Comparison of ENCODE assay signal across 21 mouse cellular contexts in the genomic region with DNA sequence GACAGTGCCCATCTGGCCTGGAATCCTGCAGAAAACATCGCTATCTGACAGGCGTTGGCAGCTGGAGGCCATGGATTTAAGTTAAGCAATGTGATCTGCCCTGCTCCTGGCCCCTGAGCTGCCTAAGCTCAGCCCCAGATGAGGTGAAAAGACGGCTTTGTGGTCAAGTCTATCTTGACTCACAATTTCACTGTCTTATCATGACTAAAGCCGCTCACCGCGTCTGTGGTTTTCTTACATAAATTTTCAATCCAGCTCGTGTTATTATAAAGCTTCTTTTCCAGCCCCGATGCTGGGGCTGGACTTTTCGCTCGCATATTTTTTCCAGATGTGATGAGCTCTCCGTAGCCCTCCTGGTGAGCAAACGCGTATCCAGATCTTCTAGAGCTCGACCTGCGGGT.
DNase-seq lines count a peak whose midpoint lies in the region; ATAC-seq and TF ChIP-seq lines count a peak whose summit lies in the region.
"Had no signal": no experiment of that assay in that cellular context is flagged by ENCODE, and none has a peak within 500 bp of the region (broad histone marks: within the 10 kb centered on the region; RNA-seq: fewer than 3 reads in every experiment).

No protein-coding gene starts in this region.

- H3K27ac ChIP-seq in hindbrain, embryonic 11.5 days (ENCODE audit: low read depth, low read length) = no peak overlapping the region
- H3K27ac ChIP-seq in hindbrain, embryonic 10.5 days = no peak overlapping the region
- no peak overlapping the region for H3K27ac ChIP-seq in limb, embryonic 15.5 days
- H3K27ac ChIP-seq in midbrain, embryonic 13.5 days = no peak overlapping the region
- H3K27ac ChIP-seq: forebrain, embryonic 10.5 days; hindbrain, embryonic 14.5 days; intestine, embryonic 15.5 days; kidney, embryonic 15.5 days had no signal

- no peaks in the 10 kb centered on the region for H3K4me1 ChIP-seq in hindbrain, embryonic 11.5 days (replicated peaks; ENCODE audit: control insufficient read depth, insufficient read depth, low read length)
- H3K4me1 ChIP-seq in hindbrain, embryonic 10.5 days (replicated peaks) = no peaks in the 10 kb centered on the region
- H3K4me1 ChIP-seq in limb, embryonic 15.5 days = peaks cover 4% of the 10 kb centered on the region; the same call in 1 of the 2 replicates
- H3K4me1 ChIP-seq in midbrain, embryonic 13.5 days (replicated peaks) = no peaks in the 10 kb centered on the region
- H3K4me1 ChIP-seq: forebrain, embryonic 10.5 days; intestine, embryonic 15.5 days; kidney, embryonic 15.5 days had no signal

- no peak for ATAC-seq in hindbrain, embryonic 11.5 days (ENCODE audit: low FRiP score)
- ATAC-seq in common myeloid progenitor, adult 5-6 weeks (replicated peaks; ENCODE audit: low read depth, poor library complexity, severe bottlenecking) = peak; percentile 60
- peak; percentile 72; the same call in 1 of the 2 replicates for ATAC-seq in limb, embryonic 15.5 days (ENCODE audit: insufficient number of reproducible peaks, low FRiP score, low TSS enrichment, low read depth)
- ATAC-seq in midbrain, embryonic 13.5 days = no peak
- ATAC-seq: intestine, embryonic 15.5 days; liver, postnatal 0 days had no signal

- no peaks in the 10 kb centered on the region for H3K36me3 ChIP-seq in hindbrain, embryonic 11.5 days (ENCODE audit: control insufficient read depth, insufficient read depth, low read length)
- H3K36me3 ChIP-seq in hindbrain, embryonic 10.5 days = no peaks in the 10 kb centered on the region
- H3K36me3 ChIP-seq in C2C12 (ENCODE audit: control insufficient read depth, insufficient read depth) = no peaks in the 10 kb centered on the region
- no peaks in the 10 kb centered on the region for H3K36me3 ChIP-seq in limb, embryonic 15.5 days
- H3K36me3 ChIP-seq in midbrain, embryonic 13.5 days = no peaks in the 10 kb centered on the region
- H3K36me3 ChIP-seq: forebrain, embryonic 10.5 days; intestine, embryonic 15.5 days; kidney, embryonic 15.5 days had no signal

- no peaks in the 10 kb centered on the region for H3K9me3 ChIP-seq in hindbrain, embryonic 11.5 days (ENCODE audit: control insufficient read depth, low read length)
- H3K9me3 ChIP-seq in hindbrain, embryonic 10.5 days = no peaks in the 10 kb centered on the region
- H3K9me3 ChIP-seq in limb, embryonic 15.5 days = no peaks in the 10 kb centered on the region
- H3K9me3 ChIP-seq in midbrain, embryonic 13.5 days = no peaks in the 10 kb centered on the region
- H3K9me3 ChIP-seq: forebrain, embryonic 10.5 days; intestine, embryonic 15.5 days; kidney, embryonic 15.5 days had no signal

- no peaks in the 10 kb centered on the region for H3K79me3 ChIP-seq in C2C12 (ENCODE audit: low read depth)

- H3K4me2 ChIP-seq in hindbrain, embryonic 11.5 days (replicated peaks; ENCODE audit: low read depth, low read length) = no peak overlapping the region
- H3K4me2 ChIP-seq in limb, embryonic 15.5 days = no peak overlapping the region
- no peak overlapping the region for H3K4me2 ChIP-seq in midbrain, embryonic 13.5 days (replicated peaks)
- H3K4me2 ChIP-seq: hindbrain, embryonic 14.5 days; intestine, embryonic 15.5 days; kidney, embryonic 15.5 days; midbrain, embryonic 11.5 days had no signal

- no peaks in the 10 kb centered on the region for H3K79me2 ChIP-seq in C2C12 (ENCODE audit: control insufficient read depth, insufficient read depth)

- WGBS in hindbrain, embryonic 11.5 days = 77% methylated on average over 15 of the region's 15 CpGs
- WGBS in hindbrain, embryonic 10.5 days = 83% methylated on average over 15 of the region's 15 CpGs
- 54% methylated on average over 15 of the region's 15 CpGs for WGBS in limb, embryonic 15.5 days
- WGBS in midbrain, embryonic 13.5 days = 88% methylated on average over 15 of the region's 15 CpGs

- no peak overlapping the region for H3ac ChIP-seq in C2C12 (ENCODE audit: control insufficient read depth, insufficient read length, low read depth)

- TF ChIP-seq CTCF in C2C12 (IDR thresholded peaks at IDR 0.05; ENCODE audit: control insufficient read depth, insufficient read depth, insufficient read length) = no peak

- no peaks in the 10 kb centered on the region for H3K27me3 ChIP-seq in hindbrain, embryonic 11.5 days (ENCODE audit: control insufficient read depth, insufficient read depth, low read length)
- no peaks in the 10 kb centered on the region for H3K27me3 ChIP-seq in hindbrain, embryonic 10.5 days (ENCODE audit: insufficient read depth, poor library complexity, severe bottlenecking)
- no peaks in the 10 kb centered on the region for H3K27me3 ChIP-seq in C2C12 (ENCODE audit: control insufficient read depth, insufficient read depth, insufficient read length)
- no peaks in the 10 kb centered on the region for H3K27me3 ChIP-seq in limb, embryonic 15.5 days
- no peaks in the 10 kb centered on the region for H3K27me3 ChIP-seq in midbrain, embryonic 13.5 days
- H3K27me3 ChIP-seq: intestine, embryonic 15.5 days; kidney, embryonic 15.5 days had no signal

- peak; percentile 9 for DNase-seq in hindbrain, embryonic 11.5 days (ENCODE audit: low spot score)
- no peak for DNase-seq in hindbrain, embryonic 10.5 days (ENCODE audit: low spot score)
- no peak for DNase-seq in c-Kit-positive CD71-positive TER-119-positive erythroid progenitor cells, embryonic 14.5 days (ENCODE audit: low spot score)
- no peak for DNase-seq in thymus, postnatal 25 days
- DNase-seq: adrenal gland, postnatal 25 days; cerebellum, adult 9-10 months; gastrocnemius, postnatal 10 days; left cerebral cortex, postnatal 4 days; liver, postnatal 0 days; lung, postnatal 14 days; retina, postnatal 1 day; right cerebral cortex, postnatal 4 days had no signal

- no peak overlapping the region for H3K9ac ChIP-seq in hindbrain, embryonic 11.5 days (ENCODE audit: low read depth, low read length)
- no peak overlapping the region for H3K9ac ChIP-seq in limb, embryonic 15.5 days
- no peak overlapping the region for H3K9ac ChIP-seq in midbrain, embryonic 13.5 days (replicated peaks)
- H3K9ac ChIP-seq: hindbrain, embryonic 14.5 days; intestine, embryonic 15.5 days; kidney, embryonic 15.5 days; liver, postnatal 0 days had no signal

- no peak overlapping the region for H3K4me3 ChIP-seq in hindbrain, embryonic 11.5 days (ENCODE audit: low read depth, low read length)
- H3K4me3 ChIP-seq in hindbrain, embryonic 10.5 days = no peak overlapping the region
- H3K4me3 ChIP-seq in C2C12 (ENCODE audit: insufficient read depth, poor library complexity, severe bottlenecking) = no peak overlapping the region
- no peak overlapping the region for H3K4me3 ChIP-seq in limb, embryonic 15.5 days
- H3K4me3 ChIP-seq in midbrain, embryonic 13.5 days (replicated peaks) = no peak overlapping the region
- H3K4me3 ChIP-seq: forebrain, embryonic 10.5 days; intestine, embryonic 15.5 days; kidney, embryonic 15.5 days had no signal

TF ChIP-seq in C2C12, 6 proteins besides CTCF, POLR2A, EP300 and RAD21:
- TF ChIP-seq FOSL1 (IDR thresholded peaks at IDR 0.05; ENCODE audit: insufficient read depth, low read length, poor library complexity, severe bottlenecking) = peak; percentile 65
- TF ChIP-seq CEBPB (IDR thresholded peaks at IDR 0.05; ENCODE audit: low read depth) = peak; percentile 91
- peak; percentile 99 for TF ChIP-seq MYOD1 (IDR thresholded peaks at IDR 0.05; ENCODE audit: control insufficient read depth, insufficient read length, low read depth)
- no peak for TF ChIP-seq MYOG (IDR thresholded peaks at IDR 0.05; ENCODE audit: control insufficient read depth, extremely low read depth, insufficient read length)
- TF ChIP-seq USF1 (IDR thresholded peaks at IDR 0.05; ENCODE audit: low read depth) = no peak
- peak; percentile 97 for TF ChIP-seq MAX (IDR thresholded peaks at IDR 0.05)

Comparison
In these comparisons a context has a peak if more than half of its experiments do, and no peak if none do; other contexts are left out.
1. ATAC-seq: peak in common myeloid progenitor, adult 5-6 weeks (single experiment) and limb, embryonic 15.5 days (single experiment); none in hindbrain, embryonic 11.5 days (single experiment) and midbrain, embryonic 13.5 days (single experiment).